Mouse (Mus musculus) right cerebral cortex, postnatal 25 days (tissue): ENCODE data around the gene Bhlhe23.

Source experiments
- DNase-seq: peaks from one replicate; pipeline ENCODE4 v3.0.0; 2022

Bhlhe23 gene

GRCm38 (mm10) chr2:180724585-180725413 is 51.9 kb downstream of the Bhlhe23 start, which contains the start of gene Slc17a9:
Slc17a9 (plus strand) TSS chr2:180725263.
- no peak for DNase-seq
